Mouse (Mus musculus) kidney, adult 2 months (tissue): ENCODE results near the gene Rgma. TPM values are rescaled to one million over a fixed set of nuclear protein-coding genes. Genes with fewer than 3 reads are reported as not detected.

Experiments
- DNase-seq: peaks from one replicate; pipeline ENCODE4 v3.0.0; 2021
- H3K27ac ChIP-seq: fragments of 200-500 bp; 2 replicates; pipeline ENCODE4 v1.5.1; 2012; ENCODE audit warnings: low read depth, low read length, control low read depth, inconsistent platforms; ENCODE audit not compliant: insufficient read depth
- H3K27me3 ChIP-seq: fragments of 200-500 bp; replicated peaks from 2 replicates; pipeline ENCODE4 v1.6.1; 2012; ENCODE audit warnings: mild to moderate bottlenecking, moderate library complexity, low read length, inconsistent platforms; ENCODE audit not compliant: control insufficient read depth, insufficient read depth
- H3K36me3 ChIP-seq: fragments of 200-500 bp; 2 replicates; pipeline ENCODE4 v1.6.1; 2012; ENCODE audit warnings: mild to moderate bottlenecking, moderate library complexity, low read length, inconsistent platforms; ENCODE audit not compliant: control insufficient read depth, insufficient read depth
- H3K4me1 ChIP-seq: fragments of 200-500 bp; 2 replicates; pipeline ENCODE4 v1.6.1; 2011; ENCODE audit warnings: low read length; ENCODE audit not compliant: control insufficient read depth, insufficient read depth
- H3K4me3 ChIP-seq: fragments of 200-500 bp; 2 replicates; pipeline ENCODE4 v1.5.1; 2011; ENCODE audit warnings: mild to moderate bottlenecking, low read depth, low read length, control low read depth; ENCODE audit not compliant: insufficient read depth
- CTCF ChIP-seq: fragments of 200-500 bp; conservative IDR thresholded peaks from 2 replicates; pipeline ENCODE4 v1.5.1; 2011; ENCODE audit warnings: low read depth, mild to moderate bottlenecking, control low read depth, low read length, moderate library complexity, mixed read lengths; ENCODE audit not compliant: insufficient read depth, insufficient read length
- POLR2A ChIP-seq: fragments of 200-500 bp; IDR thresholded peaks from one replicate; pipeline ENCODE4 v1.6.1; 2011; ENCODE audit warnings: low read depth, low read length, control low read depth
- WGBS: fragments of 180-500 bp; shearing (Covaris S2); methylation state at CpG from one replicate; pipeline ENCODE4 v1.1.7; 2018; 5-methylcytosine and 5-hydroxymethylcytosine counted together
- polyA plus RNA-seq: library from polyadenylated mRNA; depleted of rRNA; stranded (reverse); fragments of >200 nt; gene quantifications from 2 replicates; pipeline ENCODE4 v1.2.3, GENCODE M21; 2012

The Rgma gene
- polyA plus RNA-seq, 1 experiment = 7.2 TPM

DNA sequence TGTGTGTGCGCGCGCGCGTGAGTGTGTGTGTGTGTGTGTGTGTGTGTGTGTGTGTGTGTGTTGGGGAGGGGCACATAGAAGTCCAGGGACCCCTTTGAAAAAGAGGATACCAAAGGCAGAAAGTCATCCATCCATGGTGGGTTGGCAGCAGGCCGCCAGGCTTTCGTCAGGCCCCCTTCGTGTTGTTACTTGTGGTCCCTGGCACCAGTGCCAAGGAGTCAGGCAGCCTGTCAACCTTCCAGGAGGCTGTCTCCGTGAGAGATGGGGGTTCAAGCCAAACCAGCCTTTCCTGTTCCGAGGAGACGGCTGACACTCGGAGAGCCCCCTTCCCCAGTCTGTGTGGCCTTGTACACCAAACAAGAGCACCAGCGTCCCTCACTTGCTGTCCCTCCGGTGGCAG, 38.9 kb downstream of the Rgma start:
- no peak overlapping the region for H3K4me3 ChIP-seq
- DNase-seq = no peak
- H3K4me1 ChIP-seq = no peaks in the 10 kb centered on the region
- no peak overlapping the region for H3K27ac ChIP-seq
- WGBS = 87% methylated on average over 14 of the region's 14 CpGs
- H3K36me3 ChIP-seq = no peaks in the 10 kb centered on the region
- H3K27me3 ChIP-seq = no peaks in the 10 kb centered on the region
- TF ChIP-seq POLR2A (no peak), CTCF (no peak)

DNA sequence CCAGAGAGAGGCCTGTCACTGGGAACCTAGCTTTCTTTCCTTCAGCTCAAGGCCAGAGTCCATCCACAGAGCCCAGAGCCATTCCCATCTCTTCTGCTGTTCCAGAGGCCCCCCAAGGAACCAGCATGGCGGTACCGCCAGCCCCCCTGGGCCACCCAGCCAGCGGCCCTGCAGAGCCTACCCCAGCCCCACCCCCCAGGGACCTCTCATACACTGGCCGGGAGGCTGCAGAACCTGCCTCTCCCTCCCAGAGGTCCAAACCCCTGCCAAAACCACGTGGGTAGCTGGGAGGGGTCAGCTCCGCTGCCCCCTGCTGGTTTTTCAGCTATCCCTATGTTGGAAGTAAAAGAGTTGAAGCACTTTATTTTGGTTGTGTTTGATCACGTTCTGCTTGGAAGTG, 44.1 kb downstream of the Rgma start:
- Histone ChIP-seq H3K4me1 (no peaks in the 10 kb centered on the region), H3K27me3 (no peaks in the 10 kb centered on the region), H3K36me3 (no peaks in the 10 kb centered on the region), H3K4me3 (no peak overlapping the region), H3K27ac (no peak overlapping the region)
- no peak for DNase-seq
- no peak for TF ChIP-seq CTCF
- no peak for TF ChIP-seq POLR2A
- WGBS = 50% methylated on average over 7 of the region's 7 CpGs

DNA sequence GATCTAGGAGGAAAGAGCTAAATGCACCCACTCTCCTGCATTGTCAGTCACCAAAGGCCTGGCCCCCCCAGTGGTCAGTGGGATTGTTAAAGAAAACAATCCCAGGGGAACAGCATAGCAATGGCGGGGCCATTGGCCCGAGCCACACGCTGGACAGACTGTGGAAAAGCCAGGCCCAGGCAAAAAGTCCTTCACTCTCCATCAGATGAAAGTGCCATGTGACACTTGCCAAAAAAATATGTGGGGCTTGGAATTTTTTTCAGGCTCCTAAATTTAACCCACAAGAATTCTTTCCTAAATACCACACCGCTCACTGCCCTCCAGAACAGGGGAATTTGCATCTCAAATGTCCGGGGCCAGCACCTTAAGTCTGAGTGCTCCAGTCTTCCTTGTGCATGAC, 45.5 kb downstream of the Rgma start:
- H3K36me3 ChIP-seq = no peaks in the 10 kb centered on the region
- H3K4me3 ChIP-seq = no peak overlapping the region
- 71% methylated on average over 5 of the region's 5 CpGs for WGBS
- no peak for DNase-seq
- H3K4me1 ChIP-seq = no peaks in the 10 kb centered on the region
- no peak for TF ChIP-seq CTCF
- TF ChIP-seq POLR2A = no peak
- no peak overlapping the region for H3K27ac ChIP-seq
- H3K27me3 ChIP-seq = no peaks in the 10 kb centered on the region

DNA sequence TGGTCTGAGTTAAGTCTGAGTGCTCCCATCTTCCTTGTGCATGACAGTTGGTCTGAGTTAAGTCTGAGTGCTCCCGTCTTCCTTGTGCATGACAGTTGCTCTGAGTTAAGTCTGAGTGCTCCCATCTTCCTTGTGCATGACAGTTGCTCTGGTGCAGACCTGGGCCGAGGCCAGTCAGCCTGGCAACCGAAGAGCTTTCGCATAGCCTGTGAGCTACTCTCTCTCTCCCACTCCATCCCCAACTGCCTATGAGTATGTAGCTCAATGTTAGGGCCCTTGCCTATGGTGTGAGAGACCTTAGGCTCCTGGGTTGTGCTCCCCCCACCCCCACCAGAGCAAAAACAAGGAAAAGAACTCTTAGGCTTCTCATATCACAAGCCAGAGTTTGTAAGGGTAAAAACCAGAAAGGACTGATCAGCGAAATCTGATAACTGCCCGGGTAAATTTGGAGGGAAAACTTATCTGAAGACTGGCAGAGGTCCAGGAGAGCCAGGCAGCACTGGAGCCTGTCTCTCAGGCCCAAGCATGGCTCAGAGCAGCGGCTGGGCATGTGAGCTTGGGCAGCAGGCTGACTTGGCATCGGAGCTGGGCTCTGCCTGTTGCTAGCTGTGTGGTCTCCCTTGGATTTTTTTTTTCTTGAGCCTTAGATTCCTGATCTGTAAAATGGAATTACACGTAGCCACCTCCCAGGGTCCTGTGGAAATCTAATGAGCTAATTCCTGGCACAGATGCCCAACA, 46.1 kb downstream of the Rgma start:
- no peak for TF ChIP-seq POLR2A
- 55% methylated on average over 9 of the region's 9 CpGs for WGBS
- H3K4me3 ChIP-seq = no peak overlapping the region
- H3K4me1 ChIP-seq = no peaks in the 10 kb centered on the region
- H3K36me3 ChIP-seq = no peaks in the 10 kb centered on the region
- H3K27ac ChIP-seq = no peak overlapping the region
- H3K27me3 ChIP-seq = no peaks in the 10 kb centered on the region
- DNase-seq = no peak

DNA sequence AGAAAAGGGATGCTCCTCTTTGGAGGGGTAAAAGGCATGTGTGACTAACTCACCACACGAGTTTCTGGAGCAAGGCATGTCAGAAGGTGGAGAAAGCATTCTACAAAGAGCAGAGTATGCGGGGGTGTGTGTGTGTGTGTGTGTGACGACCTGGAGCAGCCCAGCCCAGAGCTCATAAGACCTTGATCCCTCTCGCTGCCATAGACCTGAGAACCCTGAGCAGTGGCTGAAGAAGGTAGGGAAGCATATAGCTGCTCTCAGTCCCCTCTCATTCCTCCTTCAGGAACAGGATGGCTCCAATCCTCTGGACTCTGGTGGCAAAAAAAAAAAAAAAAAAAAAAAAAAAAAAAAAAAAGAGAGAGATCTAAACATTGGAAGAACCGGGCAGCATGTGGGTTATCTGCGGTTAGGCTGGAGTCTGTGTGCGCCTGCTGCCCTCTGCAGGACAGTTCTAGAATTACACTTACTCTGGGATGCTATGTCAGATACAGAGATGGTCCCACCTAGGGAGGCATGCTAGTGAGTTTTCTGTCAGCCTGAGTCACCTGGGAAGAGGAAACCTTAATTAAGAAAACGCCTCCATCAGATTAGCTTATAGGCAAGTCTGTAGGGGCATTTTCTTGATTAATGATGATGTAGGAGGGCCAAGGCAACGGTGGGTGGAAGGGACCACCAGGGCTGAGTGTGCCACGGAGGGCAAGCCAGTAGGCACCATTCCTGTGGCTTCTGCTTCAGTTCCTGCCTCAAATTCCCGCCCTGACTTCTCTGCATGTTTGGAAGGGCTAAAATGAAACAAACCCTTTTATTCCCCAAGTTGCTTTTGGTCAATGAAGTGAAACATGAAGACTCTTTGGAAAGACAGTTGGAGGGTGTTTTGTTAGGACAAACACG, 47.2 kb downstream of the Rgma start:
- 26% methylated on average over 12 of the region's 12 CpGs for WGBS
- DNase-seq = peak; percentile 77
- TF ChIP-seq CTCF (peak; percentile 93), POLR2A (no peak)
- H3K36me3 ChIP-seq = no peaks in the 10 kb centered on the region
- no peaks in the 10 kb centered on the region for H3K27me3 ChIP-seq
- no peak overlapping the region for H3K4me3 ChIP-seq
- H3K4me1 ChIP-seq = no peaks in the 10 kb centered on the region
- H3K27ac ChIP-seq = no peak overlapping the region

DNA sequence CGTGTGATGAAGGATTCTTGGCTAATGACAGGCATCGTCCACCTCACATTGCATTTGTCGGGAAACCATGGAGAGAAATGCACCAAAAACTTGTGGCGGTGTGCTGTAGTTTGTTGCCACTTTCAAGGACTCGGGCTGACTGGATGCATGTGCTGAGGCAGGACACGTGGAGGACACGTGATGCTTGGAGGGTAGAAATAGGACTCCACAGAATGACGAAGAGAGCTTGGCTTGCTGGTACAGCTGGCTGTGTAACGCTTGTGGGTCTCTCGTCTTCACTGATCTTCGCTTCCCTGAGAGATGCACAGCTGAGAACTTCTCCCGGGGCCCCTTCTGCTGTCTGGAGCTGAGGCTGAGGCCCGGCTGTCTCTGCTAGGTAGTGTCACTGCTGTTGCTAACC, 47.9 kb downstream of the Rgma start:
- Histone ChIP-seq H3K27ac (no peak overlapping the region), H3K4me3 (no peak overlapping the region), H3K36me3 (no peaks in the 10 kb centered on the region), H3K4me1 (no peaks in the 10 kb centered on the region), H3K27me3 (no peaks in the 10 kb centered on the region)
- peak; percentile 32 for DNase-seq
- WGBS = 64% methylated on average over 13 of the region's 13 CpGs
- no peak for TF ChIP-seq POLR2A

DNA sequence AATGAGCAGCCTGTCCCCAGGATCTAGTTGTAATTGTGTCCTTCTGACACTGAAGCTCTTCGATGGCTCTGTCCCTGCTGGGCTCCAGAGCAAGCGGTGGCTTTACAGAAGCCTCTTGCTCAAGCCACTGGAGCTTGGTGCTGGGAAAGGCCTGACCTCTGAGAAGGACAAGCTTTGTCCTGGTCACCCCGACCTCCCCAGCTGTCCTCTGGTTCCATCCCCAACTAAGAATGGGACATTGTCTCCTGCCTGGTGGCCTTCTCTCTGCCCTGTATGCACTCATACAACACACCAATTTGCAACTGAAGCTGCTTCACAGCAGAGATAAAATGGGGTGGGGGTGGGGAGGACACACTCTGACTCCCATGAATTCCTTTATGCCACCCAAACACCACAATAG, 48.9 kb downstream of the Rgma start:
- Histone ChIP-seq H3K4me3 (no peak overlapping the region), H3K36me3 (no peaks in the 10 kb centered on the region), H3K27me3 (no peaks in the 10 kb centered on the region), H3K27ac (no peak overlapping the region), H3K4me1 (no peaks in the 10 kb centered on the region)
- DNase-seq = no peak
- WGBS = 43% methylated on average over 3 of the region's 3 CpGs
- TF ChIP-seq POLR2A (no peak), CTCF (no peak)
